Comparison of ENCODE assay signal across 8 mouse cellular contexts in the genomic region with DNA sequence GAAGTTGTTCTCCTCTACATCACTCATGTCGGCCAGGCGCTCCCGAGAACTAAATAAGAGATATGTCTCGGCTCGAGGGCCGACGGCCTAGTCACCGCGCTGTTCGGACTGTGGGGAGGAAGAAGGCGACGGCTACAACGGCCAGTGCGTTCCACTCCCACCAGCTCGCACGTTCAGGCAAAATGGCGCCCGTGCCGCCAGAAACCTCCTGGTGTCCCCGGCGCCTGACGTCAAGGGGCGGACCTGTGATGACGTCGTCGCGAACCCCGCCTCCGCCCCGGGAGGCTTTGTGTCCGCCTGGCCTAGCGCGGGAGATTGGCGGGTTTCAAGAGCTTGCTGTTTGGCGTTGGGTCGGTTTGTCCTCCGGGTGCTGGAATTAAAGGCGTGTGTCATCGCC. TPM values are rescaled to one million over a fixed set of nuclear protein-coding genes. Genes with fewer than 3 reads are reported as not detected.
DNase-seq lines count a peak whose midpoint lies in the region; ATAC-seq and TF ChIP-seq lines count a peak whose summit lies in the region.

A gene (minus strand): TSS at position 187 of the 397 bp plus-strand sequence.

- in situ Hi-C loops in CH12.LX (cut with MboI; ENCODE audit: low pct_ligation_motif_present, low pct_unique_long_range_greater_than_20kb, low sequenced_read_pairs) = no loop called here

- TF ChIP-seq RAD21 in CH12.LX (IDR thresholded peaks at IDR 0.05; ENCODE audit: low read depth, low read length) = no peak

- H3K36me3 ChIP-seq in CH12.LX (replicated peaks in 1 of 2; ENCODE audit: control insufficient read depth in 1 of 2, insufficient read depth in 1 of 2, low read length in 1 of 2) = peaks cover 0 to 7% of the 10 kb centered on the region in 2 experiments
- no peaks in the 10 kb centered on the region for H3K36me3 ChIP-seq in forebrain, embryonic 12.5 days (replicated peaks)
- no peaks in the 10 kb centered on the region for H3K36me3 ChIP-seq in heart, postnatal 0 days (replicated peaks; ENCODE audit: control insufficient read depth, insufficient read depth, low read length)
- no peaks in the 10 kb centered on the region for H3K36me3 ChIP-seq in liver, embryonic 16.5 days (ENCODE audit: control insufficient read depth, insufficient read depth)
- no peaks in the 10 kb centered on the region for H3K36me3 ChIP-seq in neural tube, embryonic 13.5 days
- H3K36me3 ChIP-seq in testis, adult 2 months (ENCODE audit: control insufficient read depth, insufficient read depth, low read length) = no peaks in the 10 kb centered on the region

- peak; percentile 98 for TF ChIP-seq POLR2A in CH12.LX (IDR thresholded peaks at IDR 0.05; ENCODE audit: low read depth, low read length)
- TF ChIP-seq POLR2A in testis, adult 2 months (IDR thresholded peaks at IDR 0.05; ENCODE audit: control insufficient read depth, low read depth, low read length) = peak; percentile 99

- no peaks in the 10 kb centered on the region for H3K9me3 ChIP-seq in CH12.LX (replicated peaks; ENCODE audit: low read length)
- no peaks in the 10 kb centered on the region for H3K9me3 ChIP-seq in forebrain, embryonic 12.5 days
- H3K9me3 ChIP-seq in heart, postnatal 0 days (replicated peaks; ENCODE audit: control insufficient read depth, low read length) = no peaks in the 10 kb centered on the region
- no peaks in the 10 kb centered on the region for H3K9me3 ChIP-seq in liver, embryonic 16.5 days (replicated peaks; ENCODE audit: control insufficient read depth, low read length)
- no peaks in the 10 kb centered on the region for H3K9me3 ChIP-seq in neural tube, embryonic 13.5 days

- H3K27ac ChIP-seq in CH12.LX (ENCODE audit: insufficient read depth, low read depth) = peak within 1 kb of the TSS; percentile 76
- peak within 1 kb of the TSS; percentile 96 for H3K27ac ChIP-seq in forebrain, embryonic 12.5 days
- H3K27ac ChIP-seq in heart, postnatal 0 days (ENCODE audit: low read depth) = peak within 1 kb of the TSS; percentile 96
- peak within 1 kb of the TSS; percentile 95 for H3K27ac ChIP-seq in liver, embryonic 16.5 days (ENCODE audit: low read length)
- peak within 1 kb of the TSS; percentile 99 for H3K27ac ChIP-seq in neural tube, embryonic 13.5 days (replicated peaks)
- H3K27ac ChIP-seq in testis, adult 2 months (ENCODE audit: control insufficient read depth, insufficient read depth, low read depth, low read length) = peak within 1 kb of the TSS; percentile 100

- ATAC-seq in forebrain, embryonic 12.5 days (ENCODE audit: low FRiP score) = peak; percentile 97
- ATAC-seq in heart, postnatal 0 days (ENCODE audit: insufficient read depth, low read depth) = peak; percentile 98
- peak; percentile 94 for ATAC-seq in liver, embryonic 16.5 days (ENCODE audit: low read depth)
- peak; percentile 96 for ATAC-seq in neural tube, embryonic 13.5 days (ENCODE audit: low read depth)

- H3K27me3 ChIP-seq in CH12.LX (replicated peaks) = no peaks in the 10 kb centered on the region
- H3K27me3 ChIP-seq in forebrain, embryonic 12.5 days = no peaks in the 10 kb centered on the region
- no peaks in the 10 kb centered on the region for H3K27me3 ChIP-seq in heart, postnatal 0 days (ENCODE audit: control insufficient read depth, insufficient read depth, low read length)
- H3K27me3 ChIP-seq in liver, embryonic 16.5 days (ENCODE audit: control insufficient read depth, insufficient read depth, low read depth, low read length) = no peaks in the 10 kb centered on the region
- H3K27me3 ChIP-seq in neural tube, embryonic 13.5 days = no peaks in the 10 kb centered on the region
- no peaks in the 10 kb centered on the region for H3K27me3 ChIP-seq in testis, adult 2 months (ENCODE audit: control insufficient read depth, insufficient read depth, low read length)

- peak within 1 kb of the TSS; percentile 100; the same call in 1 of the 2 replicates for H3K4me2 ChIP-seq in CH12.LX (ENCODE audit: insufficient read depth, low read depth, poor library complexity, severe bottlenecking)
- H3K4me2 ChIP-seq in forebrain, embryonic 12.5 days = peak within 1 kb of the TSS; percentile 65
- peak within 1 kb of the TSS; percentile 85 for H3K4me2 ChIP-seq in heart, postnatal 0 days (ENCODE audit: low read depth, low read length)
- peak within 1 kb of the TSS; percentile 64 for H3K4me2 ChIP-seq in liver, embryonic 16.5 days (ENCODE audit: low read depth, low read length)
- H3K4me2 ChIP-seq in neural tube, embryonic 13.5 days = peak within 1 kb of the TSS; percentile 82

- TF ChIP-seq EP300 in CH12.LX (IDR thresholded peaks at IDR 0.05; ENCODE audit: low read length) = no peak
- no peak for TF ChIP-seq EP300 in heart, postnatal 0 days (IDR thresholded peaks at IDR 0.05; ENCODE audit: low read depth)

- peak within 1 kb of the TSS; percentile 63 to 98 (median 83) for H3K4me3 ChIP-seq in CH12.LX (replicated peaks in 1 of 3; ENCODE audit: low read depth in 2 of 3, low read length in 2 of 3, poor library complexity in 1 of 3)
- H3K4me3 ChIP-seq in forebrain, embryonic 12.5 days (replicated peaks) = peak within 1 kb of the TSS; percentile 99
- peak within 1 kb of the TSS; percentile 92 for H3K4me3 ChIP-seq in heart, postnatal 0 days (ENCODE audit: low read depth, low read length)
- peak within 1 kb of the TSS; percentile 76 for H3K4me3 ChIP-seq in liver, embryonic 16.5 days (ENCODE audit: low read depth, low read length)
- peak within 1 kb of the TSS; percentile 97 for H3K4me3 ChIP-seq in neural tube, embryonic 13.5 days
- peak within 1 kb of the TSS; percentile 99 for H3K4me3 ChIP-seq in testis, adult 2 months (ENCODE audit: control insufficient read depth, low read depth, low read length)

- peaks cover 0 to 36% of the 10 kb centered on the region in 2 experiments; a peak in 2 of 4 replicates for H3K4me1 ChIP-seq in CH12.LX (ENCODE audit: control insufficient read depth in 1 of 2, insufficient read depth in 2 of 2)
- H3K4me1 ChIP-seq in forebrain, embryonic 12.5 days = peaks cover 25% of the 10 kb centered on the region
- H3K4me1 ChIP-seq in heart, postnatal 0 days (ENCODE audit: control insufficient read depth, insufficient read depth) = peaks cover 28% of the 10 kb centered on the region
- H3K4me1 ChIP-seq in liver, embryonic 16.5 days (ENCODE audit: control insufficient read depth, low read depth, low read length) = peaks cover 28% of the 10 kb centered on the region
- peaks cover 35% of the 10 kb centered on the region for H3K4me1 ChIP-seq in neural tube, embryonic 13.5 days (replicated peaks)
- H3K4me1 ChIP-seq in testis, adult 2 months (ENCODE audit: control insufficient read depth, insufficient read depth, low read length) = peaks cover 2% of the 10 kb centered on the region

- H3K9ac ChIP-seq in CH12.LX (ENCODE audit: insufficient read depth, low read depth) = peak within 1 kb of the TSS; percentile 84
- peak within 1 kb of the TSS; percentile 100 for H3K9ac ChIP-seq in forebrain, embryonic 12.5 days
- H3K9ac ChIP-seq in heart, postnatal 0 days (replicated peaks; ENCODE audit: low read depth, low read length) = peak within 1 kb of the TSS; percentile 95
- peak within 1 kb of the TSS; percentile 93 for H3K9ac ChIP-seq in liver, embryonic 16.5 days (ENCODE audit: low read depth, low read length)
- H3K9ac ChIP-seq in neural tube, embryonic 13.5 days = peak within 1 kb of the TSS; percentile 97

- 0% methylated on average over 39 of the region's 39 CpGs for WGBS in forebrain, embryonic 12.5 days
- under 1% methylated on average over 39 of the region's 39 CpGs for WGBS in heart, postnatal 0 days
- WGBS in liver, embryonic 16.5 days (ENCODE audit: insufficient replicate concordance) = under 1% methylated on average over 39 of the region's 39 CpGs
- WGBS in neural tube, embryonic 13.5 days = under 1% methylated on average over 39 of the region's 39 CpGs

- H3K79me2 ChIP-seq in CH12.LX (replicated peaks; ENCODE audit: control insufficient read depth, extremely low read depth, insufficient read depth, poor library complexity, severe bottlenecking) = peaks cover 41% of the 10 kb centered on the region

- no peak for TF ChIP-seq CTCF in CH12.LX (conservative IDR thresholded peaks at IDR 0.05 in 1 of 2, IDR thresholded peaks at IDR 0.05 in 1 of 2; ENCODE audit: low read depth in 2 of 2, low read length in 2 of 2)
- no peak for TF ChIP-seq CTCF in heart, postnatal 0 days (IDR thresholded peaks at IDR 0.05; ENCODE audit: low read depth)
- peak; percentile 31; the same call in 1 of the 2 replicates for TF ChIP-seq CTCF in testis, adult 2 months (IDR thresholded peaks at IDR 0.05; ENCODE audit: control insufficient read depth, insufficient read depth, insufficient replicate concordance, low read depth, low read length)

- dilution Hi-C loops in CH12.LX (cut with MboI; ENCODE audit: extremely low pct_ligation_motif_present, extremely low pct_unique_long_range_greater_than_20kb, low sequenced_read_pairs) = no loop called here

- peak; percentile 94 for DNase-seq in CH12.LX (ENCODE audit: extremely low read depth)
- DNase-seq in c-Kit-positive CD71-positive TER-119-negative erythroid progenitor cells, embryonic 14.5 days (ENCODE audit: low read depth) = peak; percentile 95
- DNase-seq in heart, postnatal 0 days (ENCODE audit: low spot score) = peak; percentile 96
- DNase-seq in kidney, postnatal 4 days = peak; percentile 98

TF ChIP-seq in CH12.LX, 34 proteins besides CTCF, POLR2A, EP300 and RAD21 (continues in another document):
- TF ChIP-seq RCOR1 (conservative IDR thresholded peaks at IDR 0.05; ENCODE audit: low read depth, low read length) (no peak), GABPA (IDR thresholded peaks at IDR 0.05; ENCODE audit: insufficient replicate concordance, low read depth, low read length) (no peak), TBP (conservative IDR thresholded peaks at IDR 0.05; ENCODE audit: low read depth, low read length) (peak; percentile 91), JUND (conservative IDR thresholded peaks at IDR 0.05; ENCODE audit: low read depth, low read length) (no peak), SIN3A (IDR thresholded peaks at IDR 0.05; ENCODE audit: low read length) (peak; percentile 73), SMC3 (IDR thresholded peaks at IDR 0.05; ENCODE audit: low read depth, low read length) (no peak), MAZ (IDR thresholded peaks at IDR 0.05; ENCODE audit: low read depth, low read length) (no peak), USF2 (conservative IDR thresholded peaks at IDR 0.05; ENCODE audit: low read depth, low read length) (no peak), MXI1 (IDR thresholded peaks at IDR 0.05; ENCODE audit: low read depth, low read length) (peak; percentile 33; the same call in 1 of the 2 replicates)

RNA-seq across cellular contexts. Expression of the gene that starts here (rescaled TPM):
- total RNA-seq in CH12.LX (2012; rRNA removed) = 55.4 and 78.8 TPM in 2 replicates
- total RNA-seq in CH12.LX (2014; rRNA removed) = 120 and 142 TPM in 2 replicates
- 95.1 and 103 TPM in 2 replicates for polyA plus RNA-seq in CH12.LX (2012; ENCODE audit: insufficient read length, low read depth)
- polyA plus RNA-seq in forebrain, embryonic 12.5 days (2016; fragmentation: Nextera tagmentation; extraction: Ambion mirVana) = 164 and 168 TPM in 2 replicates
- 33.6 and 41.8 TPM in 2 replicates for total RNA-seq in heart, postnatal 0 days (2014; rRNA removed; ENCODE audit: low replicate concordance)
- 26.0 and 32.5 TPM in 2 replicates for polyA plus RNA-seq in heart, postnatal 0 days (2015; fragmentation: Nextera tagmentation; extraction: Ambion mirVana)
- polyA plus RNA-seq in liver, embryonic 16.5 days (2015; fragmentation: Nextera tagmentation; extraction: Ambion mirVana) = 38.0 and 42.4 TPM in 2 replicates
- 140 and 154 TPM in 2 replicates for polyA plus RNA-seq in neural tube, embryonic 13.5 days (2015; fragmentation: Nextera tagmentation; extraction: Ambion mirVana)
- polyA plus RNA-seq in testis, adult 2 months (2012; rRNA removed) = 36.2 and 45.4 TPM in 2 replicates

Comparison
In these comparisons a context has a peak if more than half of its experiments do, and no peak if none do; other contexts are left out.
1. Peak in every context shown above with its lines: DNase-seq, ATAC-seq, H3K4me3 ChIP-seq and H3K27ac ChIP-seq.